Mouse (Mus musculus) liver, adult 2 months (tissue): ENCODE data around the gene Olfr781.
"Not testable (repeated sequence)": the region's sequence is repeated elsewhere in the genome, so short reads cannot be mapped to it uniquely, and the experiment has no call there.

ENCODE experiments used
- CTCF ChIP-seq: fragments of 200-500 bp; IDR thresholded peaks from 2 replicates; pipeline ENCODE4 v1.5.1; 2011; ENCODE audit warnings: low read depth, low read length, control low read depth
- POLR2A ChIP-seq: fragments of 200-500 bp; IDR thresholded peaks from 2 replicates; pipeline ENCODE4 v1.6.1; 2011; ENCODE audit warnings: low read length, control low read depth; ENCODE audit not compliant: insufficient read depth; ENCODE audit errors: extremely low read depth

DNA sequence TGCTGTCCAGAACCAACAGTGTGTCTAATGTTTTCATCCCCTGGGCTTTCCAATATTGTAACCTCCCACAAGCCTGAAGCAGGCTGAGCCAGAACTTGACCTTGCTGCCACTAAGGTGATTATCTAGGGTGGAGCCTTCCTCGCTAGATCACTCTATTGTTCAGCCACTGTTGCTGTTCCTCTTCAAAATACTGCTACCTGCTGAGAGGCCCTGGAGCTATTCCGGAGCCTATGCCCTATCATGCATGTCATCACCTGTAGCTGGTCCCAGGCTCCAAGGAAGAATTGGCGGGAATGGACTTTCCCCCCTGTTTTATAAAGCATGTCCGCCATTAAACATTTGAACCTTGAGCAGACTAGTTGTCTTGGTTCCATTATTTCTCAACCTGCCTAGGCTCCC, 27.8 kb downstream of the Olfr781 start:
- TF ChIP-seq POLR2A, CTCF: not testable (repeated sequence)
